ENCODE assay signal across 15 mouse cellular contexts in the genomic region with DNA sequence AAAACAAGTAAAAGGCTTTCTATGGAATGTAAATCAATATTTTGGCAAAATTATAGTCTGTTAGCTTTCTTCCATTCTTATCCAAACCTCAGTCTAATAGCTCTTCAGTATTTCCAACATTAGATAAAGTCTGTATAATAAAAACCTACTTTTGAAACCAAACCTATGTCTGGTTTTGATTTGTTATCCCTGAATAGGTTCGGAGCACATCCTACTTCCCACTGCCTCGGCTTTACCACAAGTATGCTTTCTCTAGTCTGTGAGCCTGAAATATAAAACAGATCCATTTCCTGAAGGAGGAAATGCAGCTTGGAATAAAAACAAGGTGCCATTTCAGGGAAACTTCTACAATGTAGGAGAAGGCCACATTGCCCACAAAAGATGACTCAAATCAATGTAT.
"Had no signal": no experiment of that assay in that cellular context is flagged by ENCODE, and none has a peak within 500 bp of the region (broad histone marks: within the 10 kb centered on the region; RNA-seq: fewer than 3 reads in every experiment).

No protein-coding gene starts in this region.

- H3K9ac ChIP-seq: neural tube, embryonic 15.5 days; stomach, embryonic 15.5 days had no signal

- H3K4me3 ChIP-seq: neural tube, embryonic 15.5 days; stomach, embryonic 15.5 days had no signal

- H3K27ac ChIP-seq: neural tube, embryonic 15.5 days; stomach, embryonic 15.5 days; stomach, postnatal 0 days had no signal

- H3K4me2 ChIP-seq: neural tube, embryonic 15.5 days; stomach, embryonic 15.5 days had no signal

- H3K4me1 ChIP-seq: neural tube, embryonic 15.5 days; stomach, embryonic 15.5 days had no signal

- H3K36me3 ChIP-seq: neural tube, embryonic 15.5 days; stomach, embryonic 15.5 days had no signal

- H3K9me3 ChIP-seq: neural tube, embryonic 15.5 days; stomach, embryonic 15.5 days had no signal

- H3K27me3 ChIP-seq: neural tube, embryonic 15.5 days; stomach, embryonic 15.5 days had no signal

- DNase-seq: retina, postnatal 1 day; right cerebral cortex, adult 18-20 months; right cerebral cortex, postnatal 14 days; right cerebral cortex, postnatal 25 days; right cerebral cortex, postnatal 4 days; spleen, adult 18-20 months; thymus, adult 18-20 months; thymus, adult 2 months; thymus, postnatal 14 days; thymus, postnatal 25 days; thymus, postnatal 36 days; thymus, postnatal 4 days had no signal
